Mouse (Mus musculus) Patski (cell line): Measurements from ENCODE around the gene Camta2. TPM values are rescaled to one million over a fixed set of nuclear protein-coding genes. Genes with fewer than 3 reads are reported as not detected.

Experiments used
- ATAC-seq: fragments of 100-300 bp; one replicate; pipeline ENCODE4 v1.8.0; 2021
- CTCF ChIA-PET: fragments of 350-600 bp; sonication (Branson Sonifier 250); formaldehyde crosslinking; loops from one replicate; lab custom pipeline; 2022; ENCODE audit warnings: inconsistent platforms; lab: Charles Lee
- POLR2A ChIA-PET: fragments of 350-600 bp; sonication (Branson Sonifier 250); formaldehyde crosslinking; loops from one replicate; lab custom pipeline; 2022; ENCODE audit warnings: antibody characterized with exemption, inconsistent platforms; lab: Charles Lee
- DNase-seq: peaks from one replicate; pipeline ENCODE4 v3.0.0-alpha.2; 2011; ENCODE audit warnings: low read depth, low spot score
- H3K27me3 ChIP-seq: fragments of 371-371 bp; one replicate; pipeline ENCODE4 v1.5.1; 2021
- CTCF ChIP-seq: fragments of 100-300 bp; IDR thresholded peaks from one replicate; pipeline ENCODE4 v1.5.1; 2021
- in situ Hi-C: fragments of 300-500 bp; cut with MboI; formaldehyde crosslinking; loops from 3 replicates; pipeline ENCODE4 v1.11.1; 2018; ENCODE audit warnings: low pct_unique_long_range_greater_than_20kb, mixed read lengths
- polyA plus RNA-seq: library from polyadenylated mRNA; unstranded; gene quantifications from one replicate; pipeline ENCODE4 v1.2.3, GENCODE M21; 2021

Gene Camta2
- polyA plus RNA-seq, 1 experiment from 2014 or later: 22.2 TPM

- DNase-seq: no peak
- POLR2A ChIA-PET: no interaction called here
- no peak for TF ChIP-seq CTCF
- no peak for ATAC-seq
- in situ Hi-C loops: no loop called here
- H3K27me3 ChIP-seq: no peaks in the 10 kb centered on the region
- CTCF ChIA-PET: interaction anchor here (1.5 to 2.4 kb wide), 2 partner anchors 10 kb away, joined by 3 to 7 read pairs; partner anchors contain the start of genes Camta2 and Spag7
Measured at GRCm38 (mm10) chr11:70678576-70678975, 9.3 kb downstream of the Camta2 start.

- in situ Hi-C loops: no loop called here
- TF ChIP-seq CTCF: no peak
- ATAC-seq: no peak
- POLR2A ChIA-PET: no interaction called here
- H3K27me3 ChIP-seq: no peaks in the 10 kb centered on the region
- DNase-seq: no peak
- CTCF ChIA-PET: interaction anchor here (1.5 to 2.4 kb wide), 2 partner anchors 9 to 10 kb away, joined by 3 to 7 read pairs; partner anchors contain the start of genes Camta2 and Spag7
Measured at GRCm38 (mm10) chr11:70678092-70678491, 9.8 kb downstream of the Camta2 start.

- in situ Hi-C loops: no loop called here
- POLR2A ChIA-PET: no interaction called here
- CTCF ChIA-PET: no interaction called here
- TF ChIP-seq CTCF: no peak
- no peaks in the 10 kb centered on the region for H3K27me3 ChIP-seq
- ATAC-seq: no peak
- DNase-seq: no peak
Measured at GRCm38 (mm10) chr11:70674501-70674900, 13.4 kb downstream of the Camta2 start.

- no peak for DNase-seq
- ChIA-PET CTCF (interaction anchor here (1.1 kb wide), 1 partner anchor 8 kb away, joined by 3 read pairs; no protein-coding TSS in a partner anchor), POLR2A (no interaction called here)
- no peak for ATAC-seq
- in situ Hi-C loops: no loop called here
- no peaks in the 10 kb centered on the region for H3K27me3 ChIP-seq
- TF ChIP-seq CTCF: no peak
Measured at GRCm38 (mm10) chr11:70674014-70674413, 13.9 kb downstream of the Camta2 start.

GRCm38 (mm10) chr11:70671333-70672047 lies 16.4 kb downstream of the Camta2 start:
- no peak for DNase-seq
- POLR2A ChIA-PET: interaction anchor here (1.4 to 2.1 kb wide), 2 partner anchors 10 to 15 kb away, joined by 6 to 9 read pairs; no protein-coding TSS in a partner anchor
- CTCF ChIA-PET: interaction anchor here (1.2 to 1.3 kb wide), 2 partner anchors 10 to 17 kb away, joined by 3 to 4 read pairs; partner anchors contain the start of gene Camta2
- in situ Hi-C loops: no loop called here
- no peak for TF ChIP-seq CTCF
- ATAC-seq: no peak
- no peaks in the 10 kb centered on the region for H3K27me3 ChIP-seq

- no peak for ATAC-seq
- in situ Hi-C loops: no loop called here
- no peak for TF ChIP-seq CTCF
- DNase-seq: no peak
- ChIA-PET CTCF (interaction anchor here (1.3 kb wide), 1 partner anchor 11 kb away, joined by 4 read pairs; no protein-coding TSS in a partner anchor), POLR2A (interaction anchor here (1.0 to 6.5 kb wide), 5 partner anchors 10 to 22 kb away, joined by 3 to 52 read pairs (median 9); partner anchors contain the start of genes Eno3, Pfn1, Rnf167 and Slc25a11)
- H3K27me3 ChIP-seq: no peaks in the 10 kb centered on the region
Measured at GRCm38 (mm10) chr11:70670483-70670882, 17.4 kb downstream of the Camta2 start.

- no peaks in the 10 kb centered on the region for H3K27me3 ChIP-seq
- in situ Hi-C loops: no loop called here
- POLR2A ChIA-PET: interaction anchor here (0.7 to 6.5 kb wide), 8 partner anchors 11 to 1299 kb away, joined by 3 to 52 read pairs (median 6); partner anchors contain the start of genes Eno3, Pfn1, Rnf167 and Slc25a11
- DNase-seq: no peak
- no peak for ATAC-seq
- CTCF ChIA-PET: interaction anchor here (0.7 to 1.7 kb wide), 3 partner anchors 9 to 49 kb away, joined by 3 to 7 read pairs (median 3); no protein-coding TSS in a partner anchor
- TF ChIP-seq CTCF: no peak
Measured at GRCm38 (mm10) chr11:70669582-70670345, 18.1 kb downstream of the Camta2 start.

DNA sequence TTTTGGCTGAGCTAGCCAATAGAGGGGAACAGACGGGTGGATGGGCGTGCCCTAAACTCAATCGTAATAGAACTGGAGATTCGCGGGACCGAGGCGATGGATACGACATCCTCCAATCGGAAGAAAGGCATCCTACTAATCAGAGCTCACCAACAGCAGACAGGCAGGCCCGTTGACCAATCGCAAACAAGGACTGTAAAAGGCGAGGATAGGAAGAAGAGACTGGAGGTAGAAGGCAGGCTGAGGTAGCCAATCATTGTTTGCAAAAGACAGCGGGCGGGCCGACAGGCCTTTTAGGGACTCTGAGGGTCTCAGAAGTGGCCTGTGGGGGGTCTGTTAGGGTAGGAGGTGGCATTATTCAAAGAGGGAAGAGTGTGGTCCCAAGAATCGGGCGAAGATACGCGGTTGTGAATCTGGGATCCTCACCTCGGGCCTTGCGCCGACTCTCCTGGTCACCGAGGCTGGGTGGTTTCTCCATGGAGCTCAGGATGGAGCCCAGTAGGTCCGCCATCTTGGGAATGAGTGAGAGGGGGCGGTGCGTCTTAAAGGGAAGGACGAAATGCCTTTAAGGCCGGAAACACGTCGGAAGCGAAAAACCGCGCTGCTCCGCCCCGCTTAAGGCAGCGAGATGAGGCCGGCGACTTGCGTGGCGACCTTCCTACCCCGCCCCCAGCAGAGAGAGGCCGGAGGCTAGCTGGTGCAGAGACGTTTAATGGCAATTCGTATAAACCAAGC lies 19.0 kb downstream of the Camta2 start, which contains the start of gene Spag7:
TSS of gene Spag7 (minus strand) at position 646 of the 735 bp plus-strand sequence.
- no peak for TF ChIP-seq CTCF
- H3K27me3 ChIP-seq: no peaks in the 10 kb centered on the region
- ATAC-seq (peak; percentile 91), DNase-seq (peak; percentile 98)
- in situ Hi-C loops: no loop called here
- ChIA-PET CTCF (interaction anchor here (0.9 to 1.7 kb wide), 5 partner anchors 9 to 28 kb away, joined by 3 to 7 read pairs (median 4); partner anchors contain the start of gene Eno3), POLR2A (interaction anchor here (0.7 to 6.5 kb wide), 7 partner anchors 12 to 1299 kb away, joined by 3 to 52 read pairs (median 11); partner anchors contain the start of genes Camta2, Eno3, Pfn1 and Rnf167)

DNA sequence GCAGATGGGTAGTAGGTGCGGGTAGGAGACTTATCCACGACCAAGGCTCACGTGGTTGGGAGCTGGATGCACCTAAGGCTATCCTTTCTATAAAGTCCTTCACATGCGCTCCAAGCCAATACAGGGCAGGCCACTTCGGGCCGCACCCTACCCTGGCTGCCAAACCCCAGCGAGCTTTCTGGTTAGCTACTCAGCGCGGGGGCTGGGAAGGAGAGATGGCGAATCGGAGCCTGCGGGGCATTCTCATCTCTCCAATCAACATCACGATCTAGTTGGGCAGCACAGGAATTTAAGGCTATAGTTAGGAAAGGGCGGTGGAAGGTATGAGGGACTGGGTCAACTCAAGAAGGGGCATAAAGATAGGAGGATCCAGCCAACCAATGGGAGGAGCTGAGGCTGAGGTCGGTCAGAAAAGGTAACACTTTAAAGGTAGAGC lies 19.6 kb downstream of the Camta2 start:
- no peak for DNase-seq
- H3K27me3 ChIP-seq: no peaks in the 10 kb centered on the region
- POLR2A ChIA-PET: interaction anchor here (0.6 to 6.5 kb wide), 6 partner anchors 11 to 40 kb away, joined by 3 to 52 read pairs (median 13); partner anchors contain the start of genes Camta2, Eno3, Pfn1 and Rnf167
- in situ Hi-C loops: no loop called here
- ATAC-seq: no peak
- TF ChIP-seq CTCF: no peak
- CTCF ChIA-PET: interaction anchor here (0.9 to 1.7 kb wide), 5 partner anchors 9 to 29 kb away, joined by 3 to 7 read pairs (median 4); partner anchors contain the start of gene Eno3
